Mouse (Mus musculus) T-helper 17 cell (primary cell): ENCODE results near the gene Siva1.

ENCODE experiments used
- in situ Hi-C, 2 experiments: fragments of 300-600 bp; cut with MboI, MseI; formaldehyde crosslinking; loops; 1 replicate in 1 of 2; 2 replicates in 1 of 2; pipeline ENCODE4 v1.15.1; 2025; ENCODE audit warnings: high pct_unique_total_duplicates in 2 of 2

Siva1 gene

DNA sequence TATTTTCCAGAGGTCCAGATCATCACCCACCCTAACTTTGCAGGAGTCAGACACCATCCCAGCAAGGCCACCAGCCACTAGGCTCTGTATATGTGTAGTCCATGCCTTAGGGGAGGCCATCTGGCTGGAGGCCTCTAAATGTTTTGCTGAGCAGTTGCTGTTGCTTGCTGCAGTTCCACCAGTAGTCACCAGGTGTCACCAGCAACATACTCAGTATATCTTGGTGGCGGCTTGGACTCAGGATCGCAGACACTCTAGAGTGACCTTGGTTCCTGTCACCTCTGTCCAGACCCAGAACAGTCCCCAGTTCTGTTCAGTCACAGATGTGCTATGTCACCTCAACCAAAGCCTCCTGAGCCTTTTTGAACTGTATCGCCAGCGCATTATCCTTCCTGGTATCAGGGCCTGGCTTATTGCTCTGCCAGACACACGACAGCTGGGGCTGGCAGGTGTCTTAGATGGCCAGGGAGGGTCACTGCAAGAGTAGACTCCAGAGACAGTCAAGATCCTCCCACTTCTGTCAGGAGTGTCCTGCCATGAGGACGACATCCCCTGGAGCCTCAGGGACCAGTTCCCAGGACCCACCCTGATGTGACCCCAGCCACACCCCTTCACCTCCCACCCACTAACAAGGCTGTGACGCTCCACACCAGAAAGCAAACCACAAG is 8.8 kb downstream of the Siva1 start:
- in situ Hi-C loops: loop anchor here in 1 of 2 experiments (25.0 kb wide), 1 partner anchor 1766 kb away; the partner anchor contains the start of genes Cinp and Tecpr2

DNA sequence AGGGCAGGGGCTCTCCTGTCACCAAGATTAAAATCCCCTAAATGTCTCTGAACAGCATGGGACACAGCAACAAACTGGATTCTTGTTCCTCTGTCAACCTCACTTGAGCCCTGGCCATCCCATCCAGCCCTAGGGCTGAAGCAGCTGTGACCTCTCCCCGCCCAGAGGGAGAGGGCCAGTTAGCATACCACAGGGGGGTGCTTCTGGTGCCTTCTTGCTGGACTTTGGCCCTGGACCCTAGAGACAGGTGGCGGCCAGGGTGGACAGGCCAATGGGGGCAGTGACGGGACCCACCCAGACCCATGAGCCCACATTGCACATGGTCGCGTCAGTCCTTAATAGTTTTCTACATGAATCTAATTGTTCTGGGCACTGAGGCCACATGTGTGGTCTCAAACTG is 9.6 kb downstream of the Siva1 start:
- in situ Hi-C loops: loop anchor here in 1 of 2 experiments (25.0 kb wide), 1 partner anchor 1767 kb away; the partner anchor contains the start of genes Cinp and Tecpr2

DNA sequence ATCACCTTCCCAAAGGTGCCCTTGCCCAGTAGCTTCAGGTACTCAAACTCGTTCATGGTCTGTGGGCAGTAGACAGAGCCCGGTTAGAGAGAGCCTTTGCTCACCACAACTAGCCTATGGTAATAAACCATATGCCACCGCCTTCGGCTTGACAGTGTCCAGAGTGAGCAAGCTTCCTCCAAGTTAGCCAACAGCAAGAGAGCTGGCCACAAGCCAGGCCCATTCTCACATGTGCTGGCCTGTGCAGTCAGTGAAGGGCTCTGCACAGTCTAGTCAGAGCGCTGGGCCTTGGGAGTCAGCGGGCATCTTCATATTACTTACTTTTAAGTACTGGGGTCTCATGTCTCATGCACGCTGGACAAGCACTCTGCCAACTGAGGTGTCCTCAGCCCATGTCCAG is 14.1 kb downstream of the Siva1 start:
- in situ Hi-C loops: loop anchor here in 1 of 2 experiments (5.0 to 25.0 kb wide), 2 partner anchors 49 to 1771 kb away; partner anchors contain the start of genes Cinp and Tecpr2

DNA sequence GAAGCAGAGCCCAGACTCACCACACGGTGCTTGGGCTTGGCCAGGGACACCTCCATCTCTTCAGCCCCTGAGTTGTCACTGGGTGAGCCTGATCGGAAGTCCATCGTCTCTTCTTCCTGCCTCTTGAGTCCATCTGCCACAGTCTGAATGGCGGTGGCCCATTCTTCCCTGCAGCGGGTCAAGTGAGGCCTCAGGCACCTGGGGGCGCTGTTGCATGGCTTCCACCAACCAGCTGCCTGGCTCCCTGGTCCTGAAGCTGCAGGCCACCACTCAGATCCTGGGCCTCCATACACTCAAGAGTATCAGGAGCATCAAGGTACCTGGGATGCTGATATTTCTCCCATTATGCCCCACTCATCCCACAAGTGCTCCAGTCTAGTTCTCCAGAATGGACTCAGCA is 14.6 kb downstream of the Siva1 start:
- in situ Hi-C loops: loop anchor here in 1 of 2 experiments (5.0 to 25.0 kb wide), 2 partner anchors 48 to 1772 kb away; partner anchors contain the start of genes Cinp and Tecpr2

DNA sequence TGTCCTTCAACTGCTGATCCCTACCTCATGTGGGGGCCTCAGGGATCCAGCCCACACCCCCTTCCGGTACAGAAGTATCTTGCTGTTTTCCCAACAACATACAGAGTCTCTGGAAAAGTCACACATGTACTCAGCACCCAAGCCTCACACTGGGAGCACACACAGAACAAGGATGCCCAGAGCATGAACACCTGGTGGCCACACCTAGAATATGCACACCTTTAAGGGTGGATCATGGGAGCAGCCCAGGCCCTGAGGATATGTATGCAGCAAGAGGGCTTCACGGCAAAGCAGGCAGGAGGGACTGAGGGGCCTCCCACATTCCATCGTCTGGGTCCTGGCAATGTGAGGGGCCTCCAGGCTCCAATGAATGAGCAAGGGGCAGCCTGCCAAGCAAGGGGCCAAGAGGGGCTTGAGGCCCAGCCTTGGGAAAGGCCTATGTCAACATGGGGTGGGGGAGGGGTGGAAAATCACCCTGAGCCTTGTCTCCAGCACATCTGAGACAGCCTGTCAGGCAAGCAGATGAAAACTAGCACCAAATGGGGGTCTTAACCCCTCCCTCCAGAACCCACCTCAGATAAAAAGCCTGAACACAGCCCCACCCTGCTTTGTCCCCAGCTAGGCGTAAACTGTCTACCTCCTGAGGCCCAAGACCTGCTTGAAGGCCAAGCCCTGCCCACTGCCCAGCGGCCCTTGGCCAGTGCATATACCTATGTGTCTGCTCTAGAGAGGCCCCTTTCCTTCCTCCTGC is 16.3 kb downstream of the Siva1 start:
- in situ Hi-C loops: loop anchor here in 1 of 2 experiments (25.0 kb wide), 1 partner anchor 1773 kb away; the partner anchor contains the start of genes Cinp and Tecpr2

DNA sequence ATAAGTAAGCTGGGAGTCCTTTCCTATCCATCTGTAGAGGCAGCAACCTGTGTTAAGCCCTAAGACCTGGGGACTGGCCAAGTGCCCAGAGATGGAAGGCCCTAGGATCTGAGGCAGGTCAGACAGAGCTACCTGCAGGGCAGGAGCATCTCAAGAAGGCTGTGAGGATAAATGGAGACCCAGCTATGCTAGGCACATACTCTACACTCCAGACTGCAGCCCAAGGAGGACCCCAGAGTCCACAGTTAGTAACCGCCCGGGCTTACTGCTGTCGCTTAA is 16.8 kb downstream of the Siva1 start:
- in situ Hi-C loops: loop anchor here in 1 of 2 experiments (25.0 kb wide), 1 partner anchor 1774 kb away; the partner anchor contains the start of genes Cinp and Tecpr2

DNA sequence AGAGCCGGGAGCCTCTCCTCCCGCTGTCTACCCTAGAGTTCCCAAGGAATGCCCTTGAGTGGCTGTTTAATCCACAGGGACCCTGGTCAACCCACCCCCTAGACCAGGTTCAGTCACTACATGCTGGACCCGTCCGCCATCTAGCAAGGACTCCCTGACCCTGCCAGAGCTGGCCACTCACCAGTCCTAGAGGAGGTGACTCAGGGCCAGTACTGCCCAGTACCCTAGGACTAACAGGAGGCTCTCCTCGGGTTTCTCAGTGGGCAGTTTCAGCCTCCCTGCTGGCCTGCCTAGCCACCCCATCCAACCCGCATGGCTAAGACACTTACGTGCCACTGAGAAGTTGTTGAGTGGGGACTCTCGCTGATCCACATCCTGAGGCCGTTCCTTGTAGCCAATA is 17.4 kb downstream of the Siva1 start:
- in situ Hi-C loops: loop anchor here in 1 of 2 experiments (25.0 kb wide), 1 partner anchor 1775 kb away; the partner anchor contains the start of genes Cinp and Tecpr2

DNA sequence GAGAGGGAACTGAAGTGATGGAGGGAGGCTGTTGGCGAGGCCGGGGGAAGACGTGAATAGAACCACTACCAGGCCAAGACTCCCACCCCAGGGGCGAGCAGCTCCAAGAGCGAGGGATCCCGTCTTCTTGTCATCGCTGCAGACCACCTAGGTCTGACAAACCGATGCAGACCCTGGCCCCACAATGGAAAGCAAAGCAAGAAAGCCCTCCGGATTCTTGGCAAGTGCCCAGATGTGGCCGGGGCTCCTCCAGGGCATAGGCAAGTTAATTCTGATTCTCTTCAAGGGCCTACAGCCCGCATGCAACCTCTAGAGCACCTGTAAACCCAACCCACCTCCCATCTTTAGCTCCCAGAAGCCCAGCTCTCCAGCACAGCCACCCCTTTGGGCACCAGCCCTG is 18.8 kb downstream of the Siva1 start:
- in situ Hi-C loops: loop anchor here in 1 of 2 experiments (25.0 kb wide), 1 partner anchor 1776 kb away; the partner anchor contains the start of genes Cinp and Tecpr2

DNA sequence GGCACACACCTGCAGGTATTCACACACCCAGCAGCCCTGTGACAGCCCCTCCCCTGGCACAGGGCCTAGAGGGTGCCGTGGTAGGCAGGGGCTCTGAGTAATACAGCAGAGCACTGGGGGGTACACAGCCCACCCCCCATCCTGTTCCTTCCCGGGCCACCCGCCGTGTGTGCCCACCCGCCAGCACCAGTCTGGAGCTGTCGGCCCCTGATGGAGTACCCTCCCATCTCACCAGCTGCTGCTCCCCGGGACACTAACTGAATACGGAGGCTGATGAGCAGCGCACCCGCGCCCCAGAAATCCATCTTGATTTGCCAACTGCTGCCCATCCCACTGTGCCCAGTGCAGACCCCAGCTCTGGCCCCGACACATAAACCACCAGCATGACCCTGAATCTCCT is 19.2 kb downstream of the Siva1 start:
- in situ Hi-C loops: loop anchor here in 1 of 2 experiments (25.0 kb wide), 1 partner anchor 1776 kb away; the partner anchor contains the start of genes Cinp and Tecpr2

DNA sequence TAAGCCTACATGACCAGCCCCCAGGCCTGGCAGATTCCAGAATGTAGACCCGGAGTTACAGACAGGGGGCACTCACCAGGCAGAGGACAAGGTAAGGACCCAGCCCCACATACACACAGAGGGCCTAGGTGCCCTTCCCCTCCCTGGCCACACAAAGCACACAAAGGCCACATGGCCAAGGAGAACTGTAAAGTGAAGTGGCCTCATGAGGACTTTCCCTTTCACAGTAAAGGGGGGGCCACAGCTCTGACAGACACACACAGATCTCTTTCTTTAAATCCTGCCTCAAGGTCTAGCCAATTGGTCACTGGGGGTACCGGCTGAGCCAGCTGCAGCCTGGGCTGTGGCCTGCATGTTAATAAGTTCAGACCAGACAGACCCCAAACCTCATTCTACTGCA is 19.6 kb downstream of the Siva1 start:
- in situ Hi-C loops: loop anchor here in 1 of 2 experiments (25.0 kb wide), 1 partner anchor 1777 kb away; the partner anchor contains the start of genes Cinp and Tecpr2

DNA sequence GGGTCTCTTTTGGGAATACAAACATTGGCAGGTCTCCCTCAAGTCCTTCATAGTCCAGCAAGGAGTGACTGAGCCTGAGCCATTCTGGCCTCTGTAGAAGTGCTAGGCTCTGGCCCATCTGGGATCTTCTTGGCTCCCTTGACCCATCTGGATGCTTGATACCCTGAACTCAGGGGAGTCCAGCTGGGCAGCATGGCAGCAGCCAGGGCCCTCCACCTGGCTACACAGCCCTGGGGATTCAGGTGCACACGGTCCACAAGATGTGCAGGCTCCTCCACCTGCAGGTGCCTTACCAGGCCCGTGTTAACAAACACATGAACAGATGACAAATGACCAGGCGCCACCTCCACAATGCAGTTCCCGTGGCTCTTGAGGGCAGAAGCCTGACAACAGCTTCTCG is 20.2 kb downstream of the Siva1 start:
- in situ Hi-C loops: loop anchor here in 1 of 2 experiments (25.0 kb wide), 1 partner anchor 1777 kb away; the partner anchor contains the start of genes Cinp and Tecpr2

DNA sequence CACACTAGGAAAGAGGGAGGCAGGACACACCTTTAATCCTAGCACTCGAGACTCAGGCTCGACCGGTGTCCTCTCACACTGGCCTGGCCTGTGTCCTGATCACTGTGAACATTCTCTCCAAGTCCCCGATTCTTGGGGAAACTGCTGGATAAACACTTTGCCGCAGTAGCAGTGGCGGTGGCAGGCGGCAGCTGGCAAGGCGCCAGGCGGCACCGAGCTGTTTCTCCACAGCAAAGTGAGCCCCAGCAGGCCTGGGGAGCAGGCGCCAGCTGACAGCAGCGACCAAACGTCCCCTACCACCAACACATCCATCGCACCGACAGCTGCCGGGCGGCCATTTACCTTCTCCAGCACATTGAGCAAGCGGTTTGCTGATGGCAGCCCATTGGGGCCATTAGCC is 21.0 kb downstream of the Siva1 start:
- in situ Hi-C loops: loop anchor here in 1 of 2 experiments (25.0 kb wide), 1 partner anchor 1778 kb away; the partner anchor contains the start of genes Cinp and Tecpr2

DNA sequence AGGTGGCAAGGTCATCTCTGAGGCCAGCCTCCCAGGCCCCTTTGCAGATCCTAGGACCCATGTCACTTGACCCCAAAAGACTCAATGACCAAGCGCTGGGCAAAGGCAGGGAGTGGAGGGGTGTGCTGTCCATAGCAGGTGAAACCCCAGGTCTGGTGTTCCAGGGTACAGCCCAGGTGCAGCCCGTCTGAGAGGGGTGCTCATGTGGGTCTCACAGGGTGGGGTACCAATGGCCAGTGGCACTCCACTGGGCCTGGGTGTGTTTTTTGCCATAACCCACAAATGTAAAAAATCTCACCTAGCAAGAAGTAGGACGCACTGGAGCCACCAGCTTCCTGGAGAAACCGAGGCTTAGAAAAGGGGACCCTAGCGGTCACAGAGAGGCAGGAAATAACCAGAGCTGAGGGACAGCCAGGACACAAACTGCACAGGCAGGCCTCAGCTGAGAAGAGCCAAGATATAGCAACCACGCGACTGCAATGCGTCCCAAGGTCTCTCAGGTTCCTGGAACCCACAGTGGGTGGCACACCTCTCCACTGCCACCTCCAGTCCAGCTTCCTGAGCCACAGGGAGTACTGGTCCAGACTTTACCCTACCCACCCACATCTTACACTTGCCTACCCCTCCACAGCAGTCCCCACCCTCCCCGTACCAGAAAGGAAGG is 21.5 kb downstream of the Siva1 start:
- in situ Hi-C loops: loop anchor here in 1 of 2 experiments (25.0 kb wide), 1 partner anchor 1779 kb away; the partner anchor contains the start of genes Cinp and Tecpr2

DNA sequence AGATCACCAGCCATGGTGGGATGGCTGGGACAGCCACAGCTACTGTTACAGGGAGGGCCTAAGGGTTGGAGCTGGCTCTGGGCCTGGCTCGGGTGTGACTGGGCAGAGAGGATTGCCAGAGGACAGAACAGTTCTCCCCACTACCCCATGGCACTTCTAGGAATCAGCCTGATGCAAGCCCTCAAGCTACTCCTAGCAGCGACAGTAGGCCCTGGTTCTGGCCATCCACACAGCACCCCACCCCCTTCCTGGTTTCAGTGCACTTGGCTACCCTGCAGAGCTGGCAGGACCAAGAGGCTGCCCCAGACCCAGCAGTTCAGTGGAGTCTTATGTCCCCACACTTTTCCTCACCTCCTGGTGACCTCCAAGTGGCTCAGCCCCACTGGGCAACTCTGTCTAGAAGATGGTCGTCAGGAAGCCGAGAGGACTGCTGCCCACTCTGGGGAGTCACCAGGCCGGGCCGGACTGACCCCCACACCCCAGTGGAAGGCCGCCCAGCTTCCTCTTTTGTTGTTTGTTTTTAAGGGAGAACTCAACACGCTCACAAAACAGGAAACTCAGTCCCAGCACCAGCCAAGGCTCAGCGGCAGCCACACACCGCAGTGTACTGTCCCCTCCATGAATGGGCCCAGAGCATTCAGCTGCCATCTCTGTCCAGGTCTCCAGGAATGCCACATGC is 23.3 kb downstream of the Siva1 start:
- in situ Hi-C loops: loop anchor here in 1 of 2 experiments (25.0 kb wide), 1 partner anchor 1780 kb away; the partner anchor contains the start of genes Cinp and Tecpr2

DNA sequence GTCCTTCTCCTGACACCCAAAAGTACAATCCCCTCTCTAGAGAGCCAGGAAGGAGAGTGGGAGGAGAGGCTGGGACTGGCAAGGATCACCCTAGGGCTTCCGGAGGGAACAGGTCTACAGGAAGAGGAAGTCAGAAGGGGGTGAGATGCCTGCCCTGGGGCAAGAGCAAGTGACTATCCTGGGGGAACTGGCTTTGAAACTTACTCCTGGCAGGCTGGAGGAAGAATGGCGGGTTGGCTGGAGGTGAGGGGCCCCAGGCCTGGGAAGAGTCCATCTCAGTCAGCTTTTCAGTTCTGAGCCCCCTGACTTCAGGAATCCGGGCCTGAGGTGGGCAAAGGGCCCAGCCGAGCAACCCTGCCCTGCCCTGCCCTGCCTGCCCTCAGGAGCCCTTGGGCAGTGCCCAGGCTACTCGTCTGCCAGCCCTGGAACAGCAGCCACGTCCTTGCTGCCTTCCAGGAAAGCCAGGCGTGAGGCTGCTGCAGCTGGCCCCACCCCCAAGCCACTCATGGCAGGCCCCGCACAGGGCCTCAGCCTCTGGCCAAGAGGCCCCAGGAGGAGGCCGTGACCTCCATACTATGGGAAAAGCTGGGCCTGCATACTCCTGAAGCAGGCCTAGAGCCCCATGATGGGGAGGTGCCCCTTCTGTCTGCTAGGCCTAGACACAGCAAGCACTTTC is 26.4 kb downstream of the Siva1 start:
- in situ Hi-C loops: loop anchor here in 1 of 2 experiments (25.0 kb wide), 1 partner anchor 1784 kb away; the partner anchor contains the start of genes Cinp and Tecpr2

DNA sequence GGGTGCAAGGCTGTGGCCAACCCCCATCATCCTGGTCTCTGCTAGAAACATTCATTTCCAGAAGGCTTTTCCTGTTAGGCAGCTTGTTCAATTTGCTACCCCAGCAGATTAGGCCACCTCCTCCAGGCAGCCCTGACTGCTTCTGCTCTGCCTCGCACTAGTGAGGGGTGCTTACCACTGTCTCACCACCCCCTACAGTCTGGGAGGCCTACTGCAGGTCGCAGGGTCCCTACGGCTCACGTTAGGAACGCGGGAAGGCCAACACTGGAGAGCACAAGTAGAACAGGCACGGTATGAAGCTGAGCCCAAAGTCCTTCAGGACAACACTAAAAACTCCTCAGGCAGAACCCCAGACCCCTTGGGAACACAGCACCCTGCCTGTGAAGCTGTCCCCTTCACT is 27.4 kb downstream of the Siva1 start:
- in situ Hi-C loops: loop anchor here in 1 of 2 experiments (25.0 kb wide), 1 partner anchor 1785 kb away; the partner anchor contains the start of genes Cinp and Tecpr2

DNA sequence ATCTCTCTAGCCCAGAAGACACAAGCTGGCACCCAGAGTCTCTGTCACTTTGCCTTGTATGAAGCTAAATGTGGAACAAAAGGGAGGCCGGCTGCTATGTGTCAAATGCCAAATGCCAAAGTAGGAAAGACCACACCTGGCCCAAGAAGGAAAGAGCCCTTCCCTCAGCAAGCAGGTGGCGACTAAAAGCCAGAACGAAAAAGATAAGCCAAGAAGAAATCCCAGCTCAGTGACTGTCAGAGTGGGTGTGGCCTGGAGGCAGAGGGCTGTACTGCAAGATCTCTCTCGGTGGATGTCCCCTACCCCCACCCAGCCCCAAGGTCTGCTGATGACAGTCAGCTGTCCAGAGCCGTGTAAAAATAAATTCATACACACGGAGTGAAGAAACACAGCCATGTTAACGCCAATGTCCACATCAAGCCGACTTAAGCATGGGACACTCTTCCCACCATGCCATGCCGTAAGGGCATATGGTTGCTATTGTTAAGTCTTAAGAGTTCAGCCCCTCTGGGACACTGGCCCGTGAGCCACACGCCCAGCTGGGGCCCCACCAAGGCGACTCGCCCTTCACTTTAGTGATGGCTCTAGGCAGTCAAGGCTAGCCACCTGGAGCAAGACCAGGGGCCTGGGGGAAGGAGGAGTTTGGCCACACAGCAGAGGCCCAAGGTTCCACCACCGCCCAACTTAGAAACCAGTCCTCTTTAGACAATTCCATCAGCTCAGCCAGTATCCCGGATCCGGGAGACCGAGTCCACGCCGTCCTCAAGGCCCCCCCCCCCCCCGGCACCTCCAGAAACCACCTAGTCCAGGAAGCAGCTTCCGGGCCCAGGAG is 28.5 kb downstream of the Siva1 start:
- in situ Hi-C loops: loop anchor here in 1 of 2 experiments (25.0 kb wide), 1 partner anchor 1786 kb away; the partner anchor contains the start of genes Cinp and Tecpr2

DNA sequence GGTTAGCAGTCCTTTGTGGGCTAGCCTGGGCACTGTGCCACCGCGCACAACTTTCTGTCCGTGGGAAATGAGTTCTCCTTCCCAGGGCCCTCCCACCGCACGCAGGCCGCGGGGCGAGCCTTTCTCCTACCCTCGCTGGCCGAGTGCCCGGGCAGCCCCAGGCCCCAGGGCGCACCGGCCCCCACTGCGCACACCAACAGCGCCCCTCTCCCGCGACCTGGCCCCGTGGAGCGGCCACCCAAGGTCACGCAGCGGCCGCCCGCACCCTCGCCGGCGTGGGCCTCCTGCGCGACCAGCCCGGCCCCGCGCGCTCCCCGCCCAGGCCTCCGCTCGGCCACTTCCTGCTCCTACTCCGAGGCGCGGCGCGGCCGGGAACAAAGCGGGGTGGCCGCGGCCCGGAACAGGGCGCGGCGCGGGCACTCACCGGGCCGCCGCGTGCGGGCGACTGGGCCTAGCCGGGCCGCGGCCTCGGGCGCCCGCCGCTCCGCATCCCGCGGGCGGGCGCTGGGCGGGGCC is 29.2 kb downstream of the Siva1 start:
- in situ Hi-C loops: loop anchor here in 1 of 2 experiments (25.0 kb wide), 1 partner anchor 1786 kb away; the partner anchor contains the start of genes Cinp and Tecpr2
